Mouse (Mus musculus) hindbrain, embryonic 16.5 days (tissue): Measurements from ENCODE around the gene Prrt1. TPM values are rescaled to one million over a fixed set of nuclear protein-coding genes. Genes with fewer than 3 reads are reported as not detected.
A peak's percentile ranks its signal among the peaks of the same experiment; 100 is the strongest.

Source experiments
- ATAC-seq: fragments of 200-750 bp; cut with Nextera tagmentation; 2 replicates; pipeline ENCODE4 v1.8.0; 2017; ENCODE audit warnings: moderate TSS enrichment, moderate library complexity
- H3K27ac ChIP-seq: fragments of 300-500 bp; sonication (generic); 2 replicates; pipeline ENCODE4 v1.5.1; 2014; ENCODE audit warnings: low read depth, mild to moderate bottlenecking, control low read depth, low read length, moderate library complexity
- H3K27me3 ChIP-seq: fragments of 300-500 bp; sonication (generic); replicated peaks from 2 replicates; pipeline ENCODE4 v1.6.1; 2014; ENCODE audit warnings: low read length; ENCODE audit not compliant: control insufficient read depth, insufficient read depth
- H3K36me3 ChIP-seq: fragments of 300-500 bp; sonication (generic); 2 replicates; pipeline ENCODE4 v1.6.1; 2014; ENCODE audit warnings: mild to moderate bottlenecking, low read length, moderate library complexity, mixed read lengths; ENCODE audit not compliant: control insufficient read depth, insufficient read depth
- H3K4me1 ChIP-seq: fragments of 300-500 bp; sonication (generic); 2 replicates; pipeline ENCODE4 v1.6.1; 2014; ENCODE audit warnings: low read depth, low read length; ENCODE audit not compliant: control insufficient read depth, insufficient read depth
- H3K4me2 ChIP-seq: fragments of 300-500 bp; sonication (generic); 2 replicates; pipeline ENCODE4 v1.6.1; 2014; ENCODE audit warnings: mild to moderate bottlenecking, low read length, control low read depth, moderate library complexity
- H3K4me3 ChIP-seq: fragments of 300-500 bp; sonication (generic); 2 replicates; pipeline ENCODE4 v1.5.1; 2014; ENCODE audit warnings: mild to moderate bottlenecking, low read length, control low read depth, moderate library complexity
- H3K9ac ChIP-seq: fragments of 300-500 bp; sonication (generic); 2 replicates; pipeline ENCODE4 v1.6.1; 2014; ENCODE audit warnings: low read depth, mild to moderate bottlenecking, control low read depth, low read length, moderate library complexity
- H3K9me3 ChIP-seq: fragments of 300-500 bp; sonication (generic); 2 replicates; pipeline ENCODE4 v1.6.1; 2014; ENCODE audit warnings: mild to moderate bottlenecking, low read length, moderate library complexity; ENCODE audit not compliant: control insufficient read depth
- WGBS: fragments of 180-500 bp; shearing (Covaris S2); extraction: QIAGEN DNeasy Blood & Tissue Kit; methylation state at CpG from one replicate; pipeline ENCODE4 v1.1.7; 2014; 5-methylcytosine and 5-hydroxymethylcytosine counted together
- polyA plus RNA-seq: library from polyadenylated mRNA; unstranded; fragments of >200 nt; fragmentation: Nextera tagmentation; extraction: Ambion mirVana; gene quantifications from 2 replicates; pipeline ENCODE4 v1.2.1, GENCODE M21; 2015

Gene Prrt1
- polyA plus RNA-seq, 1 experiment from 2014 or later = 6.8 TPM

DNA sequence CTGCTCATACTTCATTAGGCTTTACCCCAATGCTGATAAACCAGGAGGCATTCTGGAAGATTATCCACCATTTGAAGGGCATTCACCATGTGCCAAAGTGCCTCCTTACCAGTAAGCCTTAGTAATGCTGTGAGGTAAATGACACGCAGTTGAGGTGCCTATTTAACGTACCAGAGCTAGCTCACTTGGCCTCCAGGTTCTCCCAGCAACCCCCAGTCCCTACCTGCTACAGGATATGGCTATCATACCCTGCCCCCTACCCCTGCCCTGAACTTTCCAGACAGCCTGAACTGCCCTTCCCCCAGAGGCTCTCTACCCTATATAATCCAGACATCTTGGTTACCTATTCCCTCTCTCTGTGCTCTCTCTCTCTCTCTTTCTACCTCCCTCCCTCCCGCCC lies 40.6 kb upstream of the Prrt1 start:
- peaks cover 31% of the 10 kb centered on the region for H3K4me1 ChIP-seq
- H3K4me3 ChIP-seq = no peak overlapping the region

DNA sequence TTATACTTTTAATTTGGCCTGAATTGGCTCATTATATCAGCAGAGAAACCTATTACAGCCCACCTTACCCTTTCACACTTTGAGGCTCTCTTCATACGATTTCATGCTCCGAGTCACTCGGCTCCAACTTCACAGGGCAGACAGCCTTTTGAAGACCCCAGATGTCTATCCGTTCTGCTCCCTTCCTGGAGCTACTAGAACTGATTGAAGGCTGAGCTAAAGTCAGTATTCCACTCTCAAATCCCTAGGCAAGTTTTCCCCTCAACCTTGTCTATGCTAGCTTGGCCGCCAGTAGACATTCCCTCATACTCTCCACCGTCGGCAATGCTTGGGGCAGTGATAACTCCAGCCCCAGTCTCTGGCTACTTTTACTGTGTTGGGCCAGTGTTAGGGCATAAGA lies 40.1 kb upstream of the Prrt1 start:
- WGBS = 44% methylated on average over 7 of the region's 7 CpGs
- no peaks in the 10 kb centered on the region for H3K9me3 ChIP-seq
- no peak overlapping the region for H3K27ac ChIP-seq
- H3K9ac ChIP-seq = no peak overlapping the region
- H3K4me1 ChIP-seq = peaks cover 35% of the 10 kb centered on the region
- no peak overlapping the region for H3K4me2 ChIP-seq
- no peak overlapping the region for H3K4me3 ChIP-seq
- no peaks in the 10 kb centered on the region for H3K27me3 ChIP-seq
- no peaks in the 10 kb centered on the region for H3K36me3 ChIP-seq
- no peak for ATAC-seq

More for the DNA sequence above, 40.6 kb upstream of the Prrt1 start:
- no peak overlapping the region for H3K9ac ChIP-seq
- no peaks in the 10 kb centered on the region for H3K36me3 ChIP-seq
- H3K27me3 ChIP-seq = no peaks in the 10 kb centered on the region
- no peak overlapping the region for H3K27ac ChIP-seq
- 59% methylated on average over 3 of the region's 3 CpGs for WGBS
- H3K4me2 ChIP-seq = no peak overlapping the region
- ATAC-seq = no peak
- no peaks in the 10 kb centered on the region for H3K9me3 ChIP-seq

DNA sequence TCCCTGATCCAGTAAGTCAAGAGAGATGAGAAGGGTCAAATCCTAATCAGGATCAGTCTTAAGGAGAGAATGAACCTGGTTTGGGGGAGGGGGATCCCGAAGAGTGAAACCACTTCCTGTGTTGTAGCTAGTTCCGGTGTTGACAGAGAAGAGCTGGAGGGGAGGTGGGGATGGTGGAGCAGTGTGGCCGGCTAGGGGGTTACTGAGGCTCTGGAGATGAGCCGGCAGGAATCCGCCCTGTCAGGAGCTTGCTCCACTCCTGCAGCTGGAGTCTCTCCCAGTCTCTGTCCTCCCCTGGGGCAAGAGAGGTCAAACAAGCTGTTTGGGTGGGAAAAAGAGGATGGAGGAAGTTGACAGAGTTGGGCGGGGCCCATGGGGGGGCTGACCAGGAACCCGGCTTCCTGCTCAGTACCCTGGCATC lies 39.6 kb upstream of the Prrt1 start, which contains the start of gene Gpsm3:
Gene Gpsm3 (plus strand): TSS at position 126 of the 421 bp plus-strand sequence.
- Histone ChIP-seq H3K4me3 (no peak within 1 kb of the TSS), H3K9ac (0 out of 2 replicates have a peak within 1 kb of the TSS, but pooled peaks have one; percentile 32), H3K9me3 (no peaks in the 10 kb centered on the region)

DNA sequence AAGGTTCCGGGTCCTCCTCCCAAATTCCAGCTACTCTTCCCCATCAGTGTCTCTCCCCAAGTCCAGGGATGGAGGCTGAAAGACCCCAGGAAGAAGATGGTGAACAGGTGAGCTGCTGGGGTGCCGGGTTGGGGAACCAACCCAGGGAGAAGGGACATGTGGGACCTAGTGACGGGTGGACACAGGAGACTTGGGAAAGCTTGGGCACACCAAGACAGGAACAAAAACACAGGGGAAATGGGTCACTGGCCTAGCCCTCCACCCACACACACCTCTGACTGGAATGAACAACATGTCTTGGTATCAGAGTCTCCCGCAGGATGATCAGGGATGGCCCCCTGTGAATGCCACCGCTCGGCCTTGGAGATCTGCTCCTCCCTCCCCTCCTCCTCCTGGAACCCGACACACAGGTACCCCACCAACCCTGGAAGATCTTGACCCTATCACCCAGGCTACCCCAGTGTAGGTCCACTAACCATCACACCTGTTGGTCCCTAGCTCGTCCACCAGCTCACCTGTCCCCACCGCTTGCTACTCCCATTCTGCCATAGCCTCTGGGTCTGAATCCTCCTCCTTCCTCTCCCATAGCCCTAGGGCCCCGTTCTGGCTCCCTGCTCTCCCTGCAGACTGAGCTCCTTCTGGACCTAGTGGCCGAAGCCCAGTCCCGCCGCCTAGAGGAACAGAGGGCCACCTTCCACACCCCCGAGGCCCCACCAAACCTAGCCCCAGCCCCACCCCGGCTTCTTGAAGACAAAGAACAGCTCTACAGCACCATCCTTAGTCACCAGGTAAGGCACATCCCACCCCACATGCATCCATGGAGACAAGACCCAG lies 39.0 kb upstream of the Prrt1 start:
- H3K9me3 ChIP-seq = no peaks in the 10 kb centered on the region
- H3K27me3 ChIP-seq = no peaks in the 10 kb centered on the region
- 70% methylated on average over 15 of the region's 15 CpGs for WGBS
- H3K4me1 ChIP-seq = peaks cover 40% of the 10 kb centered on the region
- no peak for ATAC-seq
- no peaks in the 10 kb centered on the region; the same call in 1 of the 2 replicates for H3K36me3 ChIP-seq
- 0 out of 2 replicates have a peak overlapping the region, but pooled peaks have one; percentile 32 for H3K9ac ChIP-seq
- H3K4me2 ChIP-seq = peak overlapping the region; percentile 69
- H3K27ac ChIP-seq = peak overlapping the region; percentile 99; the same call in 1 of the 2 replicates
- no peak overlapping the region for H3K4me3 ChIP-seq

More for the DNA sequence above, 39.6 kb upstream of the Prrt1 start, which contains the start of gene Gpsm3:
- Histone ChIP-seq H3K27me3 (no peaks in the 10 kb centered on the region), H3K36me3 (no peaks in the 10 kb centered on the region), H3K4me2 (peak within 1 kb of the TSS; percentile 69; the same call in 1 of the 2 replicates), H3K27ac (peak within 1 kb of the TSS; percentile 14; the same call in 1 of the 2 replicates), H3K4me1 (peaks cover 40% of the 10 kb centered on the region)
- WGBS = 35% methylated on average over 6 of the region's 7 CpGs
- no peak for ATAC-seq

GRCm38 (mm10) chr17:34591029-34591993 lies 38.0 kb upstream of the Prrt1 start, which contains the start of gene Pbx2:
TSS of gene Pbx2 (plus strand) at chr17:34591266.
- no peak; the same call in 1 of the 2 replicates for ATAC-seq
- Histone ChIP-seq H3K36me3 (peaks cover 5% of the 10 kb centered on the region), H3K9ac (peak within 1 kb of the TSS; percentile 98), H3K4me2 (peak within 1 kb of the TSS; percentile 69), H3K4me3 (peak within 1 kb of the TSS; percentile 89), H3K9me3 (no peaks in the 10 kb centered on the region), H3K27ac (peak within 1 kb of the TSS; percentile 99), H3K4me1 (peaks cover 32% of the 10 kb centered on the region), H3K27me3 (no peaks in the 10 kb centered on the region)
- WGBS = 3% methylated on average over 20 of the region's 21 CpGs

- Histone ChIP-seq H3K4me1 (peaks cover 30% of the 10 kb centered on the region), H3K4me3 (peak overlapping the region; percentile 89), H3K36me3 (peaks cover 5% of the 10 kb centered on the region), H3K27me3 (no peaks in the 10 kb centered on the region), H3K4me2 (peak overlapping the region; percentile 69), H3K27ac (peak overlapping the region; percentile 99), H3K9me3 (no peaks in the 10 kb centered on the region), H3K9ac (peak overlapping the region; percentile 98)
- WGBS = under 1% methylated on average over 23 of the region's 35 CpGs
- ATAC-seq = peak; percentile 26; the same call in 1 of the 2 replicates
Measured at GRCm38 (mm10) chr17:34591994-34592375, 37.3 kb upstream of the Prrt1 start.

GRCm38 (mm10) chr17:34592581-34593549 lies 36.5 kb upstream of the Prrt1 start:
- ATAC-seq = peak; percentile 32
- Histone ChIP-seq H3K4me3 (peak overlapping the region; percentile 89), H3K27ac (peak overlapping the region; percentile 99), H3K4me1 (peaks cover 30% of the 10 kb centered on the region), H3K9ac (peak overlapping the region; percentile 98), H3K27me3 (no peaks in the 10 kb centered on the region), H3K9me3 (no peaks in the 10 kb centered on the region), H3K4me2 (peak overlapping the region; percentile 69), H3K36me3 (peaks cover 5% of the 10 kb centered on the region)
- WGBS = 2% methylated on average over 29 of the region's 32 CpGs
